Comparison of ENCODE assay signal across 8 mouse cellular contexts in the genomic region with DNA sequence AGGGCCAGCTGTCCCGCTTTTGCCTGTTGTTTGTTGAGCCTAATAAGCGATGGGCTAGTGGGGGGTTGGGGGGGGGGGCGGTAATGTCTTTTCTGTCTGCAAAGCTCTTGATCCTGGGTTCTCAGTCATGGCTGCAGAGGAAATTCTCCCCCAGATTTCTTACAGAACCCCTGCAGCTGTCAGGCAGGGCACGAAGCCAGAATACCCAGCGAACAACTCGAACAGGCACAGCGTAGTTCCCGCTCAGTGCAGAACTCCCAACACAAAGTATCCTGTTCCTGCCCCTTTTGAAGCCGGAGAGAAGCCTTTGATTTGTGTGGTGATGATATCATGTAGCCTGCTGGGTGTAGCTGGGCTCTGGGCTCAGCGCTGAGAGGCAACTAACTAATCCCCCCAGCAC. TPM values are rescaled to one million over a fixed set of nuclear protein-coding genes. Genes with fewer than 3 reads are reported as not detected.
A peak's percentile ranks its signal among the peaks of the same experiment; 100 is the strongest.
DNase-seq lines count a peak whose midpoint lies in the region; ATAC-seq and TF ChIP-seq lines count a peak whose summit lies in the region.

No protein-coding gene starts in this region.

- H3K9ac ChIP-seq in hindbrain, postnatal 0 days (replicated peaks; ENCODE audit: low read length) = peak overlapping the region; percentile 28; the same call in 1 of the 2 replicates
- no peak overlapping the region; the same call in 1 of the 2 replicates for H3K9ac ChIP-seq in limb, embryonic 11.5 days (ENCODE audit: low read length)
- H3K9ac ChIP-seq in neural tube, embryonic 12.5 days = no peak overlapping the region

- peak overlapping the region; percentile 75 for H3K27ac ChIP-seq in hindbrain, postnatal 0 days
- H3K27ac ChIP-seq in limb, embryonic 11.5 days (replicated peaks; ENCODE audit: low read depth, low read length) = no peak overlapping the region
- H3K27ac ChIP-seq in neural tube, embryonic 12.5 days = no peak overlapping the region

- no peak for TF ChIP-seq CTCF in brain, embryonic 14.5 days (IDR thresholded peaks at IDR 0.05; ENCODE audit: borderline replicate concordance, extremely low read depth, insufficient read depth, insufficient read length)
- no peak for TF ChIP-seq CTCF in hindbrain, postnatal 0 days (IDR thresholded peaks at IDR 0.05; ENCODE audit: low read depth)

- ATAC-seq in hindbrain, postnatal 0 days = peak; percentile 82
- ATAC-seq in limb, embryonic 11.5 days (ENCODE audit: insufficient number of reproducible peaks, low FRiP score, low TSS enrichment, low read depth) = peak; percentile 83; the same call in 1 of the 2 replicates
- ATAC-seq in neural tube, embryonic 12.5 days (ENCODE audit: low FRiP score, low read depth) = peak; percentile 78

- no peak overlapping the region for H3K4me3 ChIP-seq in hindbrain, postnatal 0 days (ENCODE audit: low read length)
- no peak overlapping the region for H3K4me3 ChIP-seq in limb, embryonic 11.5 days (ENCODE audit: low read depth, low read length)
- no peak overlapping the region for H3K4me3 ChIP-seq in neural tube, embryonic 12.5 days

- peaks cover 17% of the 10 kb centered on the region; the same call in 1 of the 2 replicates for H3K4me1 ChIP-seq in hindbrain, postnatal 0 days (ENCODE audit: insufficient read depth, low read length)
- peaks cover 10% of the 10 kb centered on the region for H3K4me1 ChIP-seq in limb, embryonic 11.5 days (ENCODE audit: control insufficient read depth, insufficient read depth, low read length)
- peaks cover 20% of the 10 kb centered on the region for H3K4me1 ChIP-seq in neural tube, embryonic 12.5 days

- peak overlapping the region; percentile 30; the same call in 1 of the 2 replicates for H3K4me2 ChIP-seq in hindbrain, postnatal 0 days (ENCODE audit: low read depth, low read length)
- H3K4me2 ChIP-seq in limb, embryonic 11.5 days (ENCODE audit: low read depth, severe bottlenecking) = peak overlapping the region; percentile 22; the same call in 1 of the 2 replicates
- H3K4me2 ChIP-seq in neural tube, embryonic 12.5 days (replicated peaks) = peak overlapping the region; percentile 44

- peak; percentile 97 for DNase-seq in brain, embryonic 14.5 days (ENCODE audit: low read depth)
- DNase-seq in embryo, embryonic 11.5 days (ENCODE audit: low read depth, low spot score) = peak; percentile 35
- DNase-seq in gastrocnemius, postnatal 14 days = peak; percentile 82
- peak; percentile 84 for DNase-seq in hindbrain, postnatal 0 days (ENCODE audit: low spot score)
- peak; percentile 60 for DNase-seq in limb, embryonic 11.5 days (ENCODE audit: low spot score)
- DNase-seq in thymus, postnatal 25 days = no peak
- DNase-seq in thymus, adult 18-20 months = no peak

- no peaks in the 10 kb centered on the region for H3K9me3 ChIP-seq in hindbrain, postnatal 0 days (ENCODE audit: low read length)
- H3K9me3 ChIP-seq in limb, embryonic 11.5 days (ENCODE audit: control insufficient read depth, low read length) = no peaks in the 10 kb centered on the region
- no peaks in the 10 kb centered on the region for H3K9me3 ChIP-seq in neural tube, embryonic 12.5 days

- WGBS in hindbrain, postnatal 0 days = 12% methylated on average over 10 of the region's 10 CpGs
- WGBS in limb, embryonic 11.5 days = 1% methylated on average over 10 of the region's 10 CpGs
- WGBS in neural tube, embryonic 12.5 days = 3% methylated on average over 10 of the region's 10 CpGs

- TF ChIP-seq POLR2A in brain, embryonic 14.5 days (IDR thresholded peaks at IDR 0.05; ENCODE audit: borderline replicate concordance, extremely low read depth, insufficient read depth, insufficient read length, poor library complexity, severe bottlenecking) = no peak

- intact Hi-C loops in gastrocnemius, postnatal 14 days (cut with DNase I; ENCODE audit: low total_unique reads) = no loop called here

- H3K27me3 ChIP-seq in hindbrain, postnatal 0 days (ENCODE audit: insufficient read depth, low read length) = no peaks in the 10 kb centered on the region
- H3K27me3 ChIP-seq in limb, embryonic 11.5 days (ENCODE audit: control insufficient read depth, insufficient read depth, low read length) = no peaks in the 10 kb centered on the region
- H3K27me3 ChIP-seq in neural tube, embryonic 12.5 days (replicated peaks) = no peaks in the 10 kb centered on the region

- H3K36me3 ChIP-seq in hindbrain, postnatal 0 days (ENCODE audit: insufficient read depth, low read length) = no peaks in the 10 kb centered on the region
- no peaks in the 10 kb centered on the region for H3K36me3 ChIP-seq in limb, embryonic 11.5 days (ENCODE audit: control insufficient read depth, insufficient read depth, low read length)
- H3K36me3 ChIP-seq in neural tube, embryonic 12.5 days = no peaks in the 10 kb centered on the region

RNA-seq across cellular contexts. Expression of a gene that starts 46.2 kb away (rescaled TPM):
- 39.8 and 41.9 TPM in 2 replicates for polyA plus RNA-seq in brain, embryonic 14.5 days (2012; rRNA removed)
- 10 to 100 TPM; 23.0 to 23.5 TPM for total RNA-seq in gastrocnemius, postnatal 14 days (2021)
- total RNA-seq in hindbrain, postnatal 0 days (2014; rRNA removed) = 38.5 and 41.9 TPM in 2 replicates
- polyA plus RNA-seq in hindbrain, postnatal 0 days (2015; fragmentation: Nextera tagmentation; extraction: Ambion mirVana) = 14.2 TPM in 2 replicates
- polyA plus RNA-seq in limb, embryonic 11.5 days (2014; fragmentation: Nextera tagmentation; extraction: Ambion mirVana) = 7.9 and 9.1 TPM in 2 replicates
- polyA plus RNA-seq in neural tube, embryonic 12.5 days (2016; fragmentation: Nextera tagmentation; extraction: Ambion mirVana) = 12.0 and 12.4 TPM in 2 replicates

Comparison
In these comparisons a context has a peak if more than half of its experiments do, and no peak if none do; other contexts are left out.
1. DNase-seq: peak in brain, embryonic 14.5 days (single experiment), embryo, embryonic 11.5 days (single experiment), gastrocnemius, postnatal 14 days (single experiment), hindbrain, postnatal 0 days (single experiment) and limb, embryonic 11.5 days (single experiment); none in thymus, postnatal 25 days (single experiment) and thymus, adult 18-20 months (0 of 2).
2. Peak in every context shown above with its lines, with median percentiles within 50 percentile points of each other: ATAC-seq and H3K4me2 ChIP-seq.